Mouse (Mus musculus): Measurements from ENCODE around the gene Pcare. TPM values are rescaled to one million over a fixed set of nuclear protein-coding genes. Genes with fewer than 3 reads are reported as not detected.

Gene Pcare
- not detected in 2 replicates for polyA plus RNA-seq (2014; fragmentation: Nextera tagmentation; extraction: Ambion mirVana)

- no peak within 1 kb of the TSS for H3K27ac ChIP-seq (ENCODE audit: low read depth, low read length)
- no peaks in the 10 kb centered on the region for H3K9me3 ChIP-seq (replicated peaks; ENCODE audit: control insufficient read depth, low read length)
- 51% methylated on average over 10 of the region's 10 CpGs for WGBS
- DNase-seq (ENCODE audit: low spot score) (no peak), ATAC-seq (no peak)
- no peak within 1 kb of the TSS for H3K9ac ChIP-seq (ENCODE audit: low read length)
- H3K4me3 ChIP-seq (ENCODE audit: low read depth, low read length), result no peak within 1 kb of the TSS
- H3K36me3 ChIP-seq (ENCODE audit: control insufficient read depth, insufficient read depth, low read length), result no peaks in the 10 kb centered on the region
- no peaks in the 10 kb centered on the region for H3K4me1 ChIP-seq (ENCODE audit: control insufficient read depth, insufficient read depth, low read length)
- H3K27me3 ChIP-seq (replicated peaks; ENCODE audit: control insufficient read depth, insufficient read depth, low read length), result no peaks in the 10 kb centered on the region
- no peak within 1 kb of the TSS for H3K4me2 ChIP-seq (ENCODE audit: low read length)
Observed at GRCm38 (mm10) chr17:71752831-71753230, at the start of gene Pcare. Gene Pcare, minus strand, starts transcription at chr17:71752894.

- DNase-seq (ENCODE audit: low spot score) (no peak), ATAC-seq (no peak)
- H3K4me1 ChIP-seq (ENCODE audit: control insufficient read depth, insufficient read depth, low read length), result no peaks in the 10 kb centered on the region
- peaks cover 31% of the 10 kb centered on the region for H3K36me3 ChIP-seq (ENCODE audit: control insufficient read depth, insufficient read depth, low read length)
- H3K9me3 ChIP-seq (replicated peaks; ENCODE audit: control insufficient read depth, low read length), result no peaks in the 10 kb centered on the region
- H3K4me2 ChIP-seq (ENCODE audit: low read length), result no peak overlapping the region
- H3K27me3 ChIP-seq (replicated peaks; ENCODE audit: control insufficient read depth, insufficient read depth, low read length), result no peaks in the 10 kb centered on the region
- no peak overlapping the region for H3K4me3 ChIP-seq (ENCODE audit: low read depth, low read length)
- 93% methylated on average over 15 of the region's 15 CpGs for WGBS
- no peak overlapping the region for H3K27ac ChIP-seq (ENCODE audit: low read depth, low read length)
- no peak overlapping the region for H3K9ac ChIP-seq (ENCODE audit: low read length)
Observed at GRCm38 (mm10) chr17:71795521-71796205, 43.0 kb upstream of the Pcare start.

GRCm38 (mm10) chr17:71791622-71792021 is 38.9 kb upstream of the Pcare start:
- no peak overlapping the region for H3K9ac ChIP-seq (ENCODE audit: low read length)
- no peaks in the 10 kb centered on the region for H3K9me3 ChIP-seq (replicated peaks; ENCODE audit: control insufficient read depth, low read length)
- ATAC-seq (no peak), DNase-seq (ENCODE audit: low spot score) (no peak)
- H3K4me3 ChIP-seq (ENCODE audit: low read depth, low read length), result no peak overlapping the region
- H3K4me1 ChIP-seq (ENCODE audit: control insufficient read depth, insufficient read depth, low read length), result no peaks in the 10 kb centered on the region
- no peak overlapping the region for H3K4me2 ChIP-seq (ENCODE audit: low read length)
- H3K36me3 ChIP-seq (ENCODE audit: control insufficient read depth, insufficient read depth, low read length), result peaks cover 23% of the 10 kb centered on the region
- H3K27ac ChIP-seq (ENCODE audit: low read depth, low read length), result no peak overlapping the region
- no peaks in the 10 kb centered on the region for H3K27me3 ChIP-seq (replicated peaks; ENCODE audit: control insufficient read depth, insufficient read depth, low read length)
- WGBS, result 78% methylated on average over 4 of the region's 4 CpGs

- 89% methylated on average over 4 of the region's 4 CpGs for WGBS
- no peak overlapping the region for H3K4me2 ChIP-seq (ENCODE audit: low read length)
- peaks cover 23% of the 10 kb centered on the region for H3K36me3 ChIP-seq (ENCODE audit: control insufficient read depth, insufficient read depth, low read length)
- no peak for ATAC-seq
- no peaks in the 10 kb centered on the region for H3K4me1 ChIP-seq (ENCODE audit: control insufficient read depth, insufficient read depth, low read length)
- no peak for DNase-seq (ENCODE audit: low spot score)
- H3K27ac ChIP-seq (ENCODE audit: low read depth, low read length), result no peak overlapping the region
- no peaks in the 10 kb centered on the region for H3K9me3 ChIP-seq (replicated peaks; ENCODE audit: control insufficient read depth, low read length)
- no peak overlapping the region for H3K4me3 ChIP-seq (ENCODE audit: low read depth, low read length)
- H3K27me3 ChIP-seq (replicated peaks; ENCODE audit: control insufficient read depth, insufficient read depth, low read length), result no peaks in the 10 kb centered on the region
- H3K9ac ChIP-seq (ENCODE audit: low read length), result no peak overlapping the region
Observed at GRCm38 (mm10) chr17:71791109-71791508, 38.4 kb upstream of the Pcare start.

GRCm38 (mm10) chr17:71786456-71786855 is 33.8 kb upstream of the Pcare start:
- Histone ChIP-seq H3K4me2 (ENCODE audit: low read length) (no peak overlapping the region), H3K27ac (ENCODE audit: low read depth, low read length) (no peak overlapping the region), H3K27me3 (replicated peaks; ENCODE audit: control insufficient read depth, insufficient read depth, low read length) (no peaks in the 10 kb centered on the region), H3K9ac (ENCODE audit: low read length) (no peak overlapping the region), H3K36me3 (ENCODE audit: control insufficient read depth, insufficient read depth, low read length) (no peaks in the 10 kb centered on the region), H3K9me3 (replicated peaks; ENCODE audit: control insufficient read depth, low read length) (no peaks in the 10 kb centered on the region), H3K4me3 (ENCODE audit: low read depth, low read length) (no peak overlapping the region), H3K4me1 (ENCODE audit: control insufficient read depth, insufficient read depth, low read length) (peaks cover 12% of the 10 kb centered on the region)
- DNase-seq (ENCODE audit: low spot score), result no peak
- no peak for ATAC-seq

- Histone ChIP-seq H3K4me2 (ENCODE audit: low read length) (peak overlapping the region; percentile 87), H3K27me3 (replicated peaks; ENCODE audit: control insufficient read depth, insufficient read depth, low read length) (no peaks in the 10 kb centered on the region), H3K27ac (ENCODE audit: low read depth, low read length) (no peak overlapping the region), H3K9me3 (replicated peaks; ENCODE audit: control insufficient read depth, low read length) (peaks cover 3% of the 10 kb centered on the region; the same call in 1 of the 2 replicates), H3K4me1 (ENCODE audit: control insufficient read depth, insufficient read depth, low read length) (peaks cover 12% of the 10 kb centered on the region), H3K36me3 (ENCODE audit: control insufficient read depth, insufficient read depth, low read length) (no peaks in the 10 kb centered on the region), H3K4me3 (ENCODE audit: low read depth, low read length) (peak overlapping the region; percentile 75), H3K9ac (ENCODE audit: low read length) (peak overlapping the region; percentile 94)
- peak; percentile 44 for DNase-seq (ENCODE audit: low spot score)
- 1% methylated on average over 10 of the region's 10 CpGs for WGBS
- ATAC-seq, result no peak
Observed at GRCm38 (mm10) chr17:71783366-71783735, 30.7 kb upstream of the Pcare start.

GRCm38 (mm10) chr17:71782699-71783365 is 30.1 kb upstream of the Pcare start:
- H3K9ac ChIP-seq (ENCODE audit: low read length), result peak overlapping the region; percentile 94
- ATAC-seq, result peak; percentile 72; the same call in 1 of the 2 replicates
- H3K36me3 ChIP-seq (ENCODE audit: control insufficient read depth, insufficient read depth, low read length), result no peaks in the 10 kb centered on the region
- peak overlapping the region; percentile 75 for H3K4me3 ChIP-seq (ENCODE audit: low read depth, low read length)
- under 1% methylated on average over 50 of the region's 59 CpGs for WGBS
- H3K27me3 ChIP-seq (replicated peaks; ENCODE audit: control insufficient read depth, insufficient read depth, low read length), result no peaks in the 10 kb centered on the region
- peaks cover 12% of the 10 kb centered on the region for H3K4me1 ChIP-seq (ENCODE audit: control insufficient read depth, insufficient read depth, low read length)
- peak overlapping the region; percentile 68 for H3K27ac ChIP-seq (ENCODE audit: low read depth, low read length)
- peak; percentile 59 for DNase-seq (ENCODE audit: low spot score)
- peaks cover 3% of the 10 kb centered on the region; the same call in 1 of the 2 replicates for H3K9me3 ChIP-seq (replicated peaks; ENCODE audit: control insufficient read depth, low read length)
- H3K4me2 ChIP-seq (ENCODE audit: low read length), result peak overlapping the region; percentile 87

GRCm38 (mm10) chr17:71782242-71782698 is 29.6 kb upstream of the Pcare start:
- H3K27ac ChIP-seq (ENCODE audit: low read depth, low read length), result peak overlapping the region; percentile 68
- peaks cover 3% of the 10 kb centered on the region; the same call in 1 of the 2 replicates for H3K9me3 ChIP-seq (replicated peaks; ENCODE audit: control insufficient read depth, low read length)
- 0% methylated on average over 12 of the region's 29 CpGs for WGBS
- H3K36me3 ChIP-seq (ENCODE audit: control insufficient read depth, insufficient read depth, low read length), result no peaks in the 10 kb centered on the region
- peak overlapping the region; percentile 75 for H3K4me3 ChIP-seq (ENCODE audit: low read depth, low read length)
- H3K4me2 ChIP-seq (ENCODE audit: low read length), result peak overlapping the region; percentile 87
- peak overlapping the region; percentile 94 for H3K9ac ChIP-seq (ENCODE audit: low read length)
- H3K27me3 ChIP-seq (replicated peaks; ENCODE audit: control insufficient read depth, insufficient read depth, low read length), result no peaks in the 10 kb centered on the region
- DNase-seq (ENCODE audit: low spot score) (peak; percentile 65), ATAC-seq (peak; percentile 90)
- H3K4me1 ChIP-seq (ENCODE audit: control insufficient read depth, insufficient read depth, low read length), result peaks cover 12% of the 10 kb centered on the region

- DNase-seq (ENCODE audit: low spot score) (no peak), ATAC-seq (no peak)
- no peaks in the 10 kb centered on the region for H3K36me3 ChIP-seq (ENCODE audit: control insufficient read depth, insufficient read depth, low read length)
- 91% methylated on average over 4 of the region's 4 CpGs for WGBS
- H3K4me2 ChIP-seq (ENCODE audit: low read length), result no peak overlapping the region
- H3K4me3 ChIP-seq (ENCODE audit: low read depth, low read length), result no peak overlapping the region
- H3K27me3 ChIP-seq (replicated peaks; ENCODE audit: control insufficient read depth, insufficient read depth, low read length), result no peaks in the 10 kb centered on the region
- H3K9me3 ChIP-seq (replicated peaks; ENCODE audit: control insufficient read depth, low read length), result peaks cover 3% of the 10 kb centered on the region; the same call in 1 of the 2 replicates
- peaks cover 12% of the 10 kb centered on the region for H3K4me1 ChIP-seq (ENCODE audit: control insufficient read depth, insufficient read depth, low read length)
- no peak overlapping the region for H3K9ac ChIP-seq (ENCODE audit: low read length)
- no peak overlapping the region for H3K27ac ChIP-seq (ENCODE audit: low read depth, low read length)
Observed at GRCm38 (mm10) chr17:71780945-71781344, 28.3 kb upstream of the Pcare start.

All from forebrain, embryonic 14.5 days (tissue).